Mouse (Mus musculus) limb, embryonic 14.5 days (tissue): ENCODE measurements around the gene Memo1. TPM values are rescaled to one million over a fixed set of nuclear protein-coding genes. Genes with fewer than 3 reads are reported as not detected.

Source experiments
- ATAC-seq: fragments of 200-750 bp; cut with Nextera tagmentation; 2 replicates; pipeline ENCODE4 v1.8.0; 2017; ENCODE audit warnings: low read depth, moderate number of reproducible peaks, moderate TSS enrichment; ENCODE audit not compliant: low FRiP score
- DNase-seq: peaks from one replicate; pipeline ENCODE4 v3.0.0-alpha.2; 2015; ENCODE audit warnings: low spot score
- H3K27ac ChIP-seq: fragments of 300-500 bp; sonication (generic); replicated peaks from 2 replicates; pipeline ENCODE4 v1.5.1; 2014; ENCODE audit warnings: low read depth, mild to moderate bottlenecking, low read length, moderate library complexity, mixed read lengths
- H3K27me3 ChIP-seq: fragments of 300-500 bp; sonication (generic); 2 replicates; pipeline ENCODE4 v1.6.1; 2014; ENCODE audit warnings: low read length, mixed read lengths; ENCODE audit not compliant: control insufficient read depth, insufficient read depth
- H3K36me3 ChIP-seq: fragments of 300-500 bp; sonication (generic); 2 replicates; pipeline ENCODE4 v1.6.1; 2014; ENCODE audit warnings: mild to moderate bottlenecking, low read length, moderate library complexity, mixed read lengths; ENCODE audit not compliant: control insufficient read depth, insufficient read depth
- H3K4me1 ChIP-seq: fragments of 300-500 bp; sonication (generic); 2 replicates; pipeline ENCODE4 v1.6.1; 2014; ENCODE audit warnings: antibody characterized with exemption, low read length, mixed read lengths; ENCODE audit not compliant: control insufficient read depth, insufficient read depth
- H3K4me2 ChIP-seq: fragments of 300-500 bp; sonication (generic); replicated peaks from 2 replicates; pipeline ENCODE4 v1.6.1; 2014; ENCODE audit warnings: low read depth, mild to moderate bottlenecking, low read length, moderate library complexity; ENCODE audit not compliant: severe bottlenecking
- H3K4me3 ChIP-seq: fragments of 300-500 bp; sonication (generic); replicated peaks from 2 replicates; pipeline ENCODE4 v1.5.1; 2014; ENCODE audit warnings: low read length
- H3K9ac ChIP-seq: fragments of 300-500 bp; sonication (generic); 2 replicates; pipeline ENCODE4 v1.6.1; 2014; ENCODE audit warnings: mild to moderate bottlenecking, low read depth, low read length, moderate library complexity; ENCODE audit not compliant: severe bottlenecking
- H3K9me3 ChIP-seq: fragments of 300-500 bp; sonication (generic); 2 replicates; pipeline ENCODE4 v1.6.1; 2016; ENCODE audit warnings: low read length; ENCODE audit not compliant: control insufficient read depth
- POLR2A ChIP-seq: fragments of 200-500 bp; IDR thresholded peaks from 2 replicates; pipeline ENCODE4 v1.8.0; 2012; ENCODE audit warnings: inconsistent platforms, mild to moderate bottlenecking, moderate library complexity, borderline replicate concordance; ENCODE audit not compliant: insufficient read depth, insufficient read length; ENCODE audit errors: extremely low read depth
- WGBS: fragments of 180-500 bp; shearing (Covaris S2); extraction: QIAGEN DNeasy Blood & Tissue Kit; methylation state at CpG from one replicate; pipeline ENCODE4 v1.1.7; 2014; 5-methylcytosine and 5-hydroxymethylcytosine counted together
- polyA plus RNA-seq, 2 experiments: library from polyadenylated mRNA; depleted of rRNA in 1 of 2; stranded (reverse) in 1 of 2; unstranded in 1 of 2; fragments of >200 nt; fragmentation: Nextera tagmentation in 1 of 2; extraction: Ambion mirVana in 1 of 2; gene quantifications; 2 replicates each; pipeline versions ENCODE4 v1.2.1 to v1.2.3; 2012 to 2014

The Memo1 gene
- polyA plus RNA-seq (2012; rRNA removed) (73.6 and 75.0 TPM in 2 replicates), polyA plus RNA-seq (2014; fragmentation: Nextera tagmentation; extraction: Ambion mirVana) (97.1 and 98.9 TPM in 2 replicates)

DNA sequence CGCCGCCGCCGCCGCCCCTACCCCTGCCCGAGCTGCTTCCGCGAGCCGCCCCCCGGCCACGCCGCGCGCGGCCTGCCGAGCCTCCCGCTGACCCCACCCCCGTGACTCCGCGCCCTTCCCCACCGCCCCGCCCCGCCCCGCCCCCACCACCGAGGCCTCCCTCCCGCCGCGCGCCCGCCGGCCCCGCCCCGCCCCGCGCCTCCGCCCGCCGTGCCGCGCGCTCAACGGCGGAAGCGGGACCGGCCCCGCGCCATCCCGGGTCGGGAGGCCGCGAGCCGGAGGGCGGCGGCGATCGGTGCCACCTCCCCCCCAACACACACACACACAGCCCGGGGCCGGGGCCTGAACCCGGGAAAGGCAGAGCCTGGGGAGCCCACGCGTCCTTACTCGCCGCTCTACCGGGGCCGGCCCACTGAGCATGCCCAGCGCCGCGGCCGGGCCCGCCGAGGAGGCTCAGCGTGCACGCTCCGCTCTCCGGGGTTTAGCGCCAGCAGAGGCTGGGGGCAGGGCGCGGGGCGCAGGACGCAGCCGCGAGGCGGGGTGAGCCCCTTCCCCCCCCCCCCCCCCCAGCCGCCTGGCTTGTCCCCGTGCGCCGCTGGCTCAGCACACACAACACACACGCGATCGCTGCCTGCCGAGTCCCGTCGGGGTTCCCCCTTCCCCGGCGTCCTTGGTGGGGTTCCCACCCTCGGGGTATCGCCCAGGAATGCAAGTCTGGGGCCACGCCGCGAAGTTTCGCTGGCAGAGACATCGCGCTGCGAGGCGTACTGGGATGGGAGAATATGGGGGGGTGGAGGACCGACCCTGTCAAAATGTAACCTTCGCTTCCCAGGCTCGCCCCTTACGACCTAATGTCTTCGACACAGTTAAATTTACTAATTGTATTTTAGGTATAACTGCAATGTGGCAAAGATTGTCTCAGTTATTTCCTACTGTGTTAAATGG lies at the start of gene Memo1:
Gene Memo1, minus strand, starts transcription at position 496 of the 945 bp plus-strand sequence.
- WGBS = under 1% methylated on average over 19 of the region's 110 CpGs

DNA sequence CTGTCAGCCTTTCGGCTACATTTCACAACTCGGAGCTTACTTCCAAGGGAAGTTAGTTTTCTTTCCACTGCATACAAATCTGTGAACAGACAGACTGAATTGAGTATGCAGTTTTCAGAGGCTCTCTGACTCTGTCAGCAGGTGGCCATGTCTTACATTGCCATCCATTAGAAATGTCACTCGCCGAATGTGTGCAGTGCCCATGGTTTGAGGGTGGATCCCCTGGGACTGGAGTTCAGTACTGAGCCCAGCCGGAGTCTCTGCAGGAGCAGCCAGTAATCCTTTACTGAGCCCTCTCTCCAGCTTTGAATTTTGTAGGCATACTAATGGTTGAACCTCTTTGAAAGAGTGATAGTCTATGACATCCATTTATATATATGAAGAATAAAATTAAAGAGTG lies 45.8 kb upstream of the Memo1 start:
- Histone ChIP-seq H3K36me3 (peaks cover 3% of the 10 kb centered on the region; the same call in 1 of the 2 replicates), H3K4me1 (peaks cover 12% of the 10 kb centered on the region), H3K9me3 (no peaks in the 10 kb centered on the region), H3K4me3 (peak overlapping the region; percentile 95; the same call in 1 of the 2 replicates), H3K4me2 (no peak overlapping the region), H3K9ac (no peak overlapping the region), H3K27me3 (no peaks in the 10 kb centered on the region), H3K27ac (no peak overlapping the region)
- no peak for TF ChIP-seq POLR2A
- DNase-seq = no peak
- no peak for ATAC-seq
- WGBS = 63% methylated on average over 5 of the region's 5 CpGs

More for the DNA sequence above, at the start of gene Memo1:
- TF ChIP-seq POLR2A = peak; percentile 59; the same call in 1 of the 2 replicates
- H3K36me3 ChIP-seq = peaks cover 19% of the 10 kb centered on the region
- H3K9me3 ChIP-seq = no peaks in the 10 kb centered on the region
- peak within 1 kb of the TSS; percentile 98 for H3K27ac ChIP-seq
- H3K4me1 ChIP-seq = peaks cover 18% of the 10 kb centered on the region
- peak within 1 kb of the TSS; percentile 85 for H3K4me3 ChIP-seq
- ATAC-seq (peak; percentile 88), DNase-seq (peak; percentile 78)
- H3K4me2 ChIP-seq = peak within 1 kb of the TSS; percentile 82
- peak within 1 kb of the TSS; percentile 90 for H3K9ac ChIP-seq
- H3K27me3 ChIP-seq = no peaks in the 10 kb centered on the region

DNA sequence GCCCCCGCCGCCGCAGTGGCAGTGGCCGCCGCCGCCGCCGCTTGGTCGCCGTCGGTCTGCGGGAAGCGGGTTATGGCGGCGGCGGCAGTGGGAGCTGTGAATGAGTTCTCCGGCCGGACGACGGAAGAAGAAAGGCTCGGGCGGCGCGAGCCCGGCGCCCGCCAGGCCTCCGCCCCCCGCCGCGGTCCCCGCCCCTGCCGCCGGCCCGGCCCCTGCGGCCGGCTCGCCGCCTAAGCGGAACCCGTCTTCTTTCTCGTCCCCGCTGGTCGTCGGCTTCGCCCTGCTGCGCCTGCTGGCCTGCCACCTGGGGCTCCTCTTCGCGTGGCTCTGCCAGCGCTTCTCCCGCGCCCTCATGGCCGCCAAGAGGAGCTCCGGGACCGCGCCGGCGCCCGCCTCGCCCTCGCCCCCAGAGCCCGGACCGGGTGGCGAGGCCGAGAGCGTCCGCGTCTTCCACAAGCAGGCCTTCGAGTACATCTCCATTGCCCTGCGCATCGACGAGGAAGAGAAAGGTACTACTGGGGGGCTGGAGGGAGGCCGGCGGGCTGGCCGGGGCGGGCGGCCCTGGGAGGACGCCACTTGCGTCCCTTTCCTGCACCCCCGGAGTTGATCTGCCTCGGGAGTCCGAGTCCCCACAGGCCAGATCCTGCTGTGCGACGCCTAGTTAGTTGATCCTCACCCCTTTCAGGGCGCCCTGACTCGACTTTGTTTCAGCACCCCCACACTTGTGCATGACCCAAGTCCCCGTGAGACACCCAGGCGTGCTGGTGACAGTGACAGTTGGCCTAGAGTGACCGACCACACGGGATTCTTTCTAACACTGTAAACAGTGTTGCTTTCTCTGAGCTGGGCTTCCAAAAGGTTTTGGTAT lies 43.9 kb upstream of the Memo1 start, which contains the start of gene Spast:
Gene Spast, plus strand, starts transcription at position 51 of the 868 bp plus-strand sequence.
- ATAC-seq (peak; percentile 85), DNase-seq (peak; percentile 55)
- TF ChIP-seq POLR2A = no peak
- peaks cover 12% of the 10 kb centered on the region for H3K4me1 ChIP-seq
- no peaks in the 10 kb centered on the region for H3K36me3 ChIP-seq
- H3K4me3 ChIP-seq = peak within 1 kb of the TSS; percentile 95
- whole genome bisulfite sequencing = under 1% methylated on average over 37 of the region's 90 CpGs
- H3K4me2 ChIP-seq = peak within 1 kb of the TSS; percentile 79
- peak within 1 kb of the TSS; percentile 95 for H3K27ac ChIP-seq
- no peaks in the 10 kb centered on the region for H3K9me3 ChIP-seq
- H3K9ac ChIP-seq = peak within 1 kb of the TSS; percentile 90
- H3K27me3 ChIP-seq = no peaks in the 10 kb centered on the region

DNA sequence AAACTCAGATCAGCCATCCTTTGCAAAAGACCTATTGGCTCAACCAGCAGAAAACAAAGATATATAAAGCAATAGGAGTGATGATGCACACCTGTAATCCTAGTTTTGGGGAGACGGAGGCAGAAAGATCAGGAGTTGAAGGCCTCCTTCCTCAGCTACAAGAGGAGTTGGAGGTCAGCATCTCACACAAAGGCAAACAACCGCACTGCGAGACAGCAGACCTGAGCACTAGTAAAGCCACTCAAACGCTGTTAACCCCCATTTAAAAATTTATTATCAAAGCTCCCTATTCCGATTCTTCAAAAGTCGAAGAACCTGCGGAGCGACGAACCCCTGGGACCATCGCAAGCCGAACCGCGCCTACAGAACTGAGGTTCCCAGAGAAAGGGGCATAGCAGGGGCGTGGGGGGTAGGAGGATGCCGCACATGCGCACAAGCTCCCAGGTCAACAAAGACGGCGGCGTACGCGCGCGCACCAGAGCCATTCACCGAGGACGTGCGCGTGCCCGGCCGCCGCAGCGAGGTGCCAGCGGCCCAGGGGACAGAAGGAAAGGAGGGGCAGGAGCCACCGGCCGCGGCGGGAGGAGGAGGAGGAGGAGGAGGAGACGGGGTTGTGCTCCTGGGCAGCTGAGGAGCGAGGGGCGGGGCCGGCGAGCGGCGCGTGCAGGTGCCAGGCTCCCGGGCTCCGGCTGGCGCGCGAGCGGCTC lies 43.1 kb upstream of the Memo1 start:
- no peaks in the 10 kb centered on the region for H3K9me3 ChIP-seq
- H3K27me3 ChIP-seq = no peaks in the 10 kb centered on the region
- peak overlapping the region; percentile 95 for H3K27ac ChIP-seq
- H3K4me1 ChIP-seq = peaks cover 12% of the 10 kb centered on the region
- peak; percentile 89; the same call in 1 of the 2 replicates for TF ChIP-seq POLR2A
- no peaks in the 10 kb centered on the region for H3K36me3 ChIP-seq
- peak overlapping the region; percentile 95 for H3K4me3 ChIP-seq
- ATAC-seq (peak; percentile 90), DNase-seq (peak; percentile 96)
- peak overlapping the region; percentile 90 for H3K9ac ChIP-seq
- WGBS = under 1% methylated on average over 34 of the region's 50 CpGs
- H3K4me2 ChIP-seq = peak overlapping the region; percentile 79
